Mouse (Mus musculus) liver, embryonic 14.5 days (tissue): ENCODE measurements at regions not wholly inside any gene's neighbourhood (a gene's known extent, or its start where the extent isn't known, plus 50 kb on each side); places are given as distances from the start of the nearest gene placed in this dataset.

Experiments
- CTCF ChIP-seq: IDR thresholded peaks from 2 replicates; pipeline ENCODE4 v1.5.1; 2016; ENCODE audit warnings: antibody characterized with exemption, low read depth, control low read depth
- EP300 ChIP-seq: IDR thresholded peaks from 2 replicates; pipeline ENCODE4 v1.6.1; 2016; ENCODE audit warnings: antibody characterized with exemption, low read depth

DNA sequence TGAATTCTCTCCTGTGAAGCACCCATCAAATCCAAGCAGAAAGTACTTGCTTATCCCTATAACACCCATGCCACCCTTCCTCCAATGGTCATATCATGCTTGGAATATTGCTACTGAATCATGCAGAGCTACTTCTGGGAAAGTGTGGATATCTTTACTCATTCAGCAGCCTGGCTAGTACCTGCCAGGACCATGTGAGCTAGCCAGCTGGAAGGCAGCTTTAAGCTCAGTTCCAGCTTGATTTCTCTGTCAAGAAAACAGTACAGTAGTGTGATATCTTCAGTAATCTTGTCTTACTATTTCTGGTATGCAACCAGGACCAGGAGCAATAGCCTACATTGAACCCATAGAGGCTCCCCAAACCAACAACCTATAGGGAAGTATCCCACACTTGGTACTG is 2883.7 kb downstream of the Poteg start:
- no peak for TF ChIP-seq CTCF
- no peak for TF ChIP-seq EP300
